Mouse (Mus musculus): ENCODE measurements around the gene Dnajc3. TPM values are rescaled to one million over a fixed set of nuclear protein-coding genes. Genes with fewer than 3 reads are reported as not detected.

The Dnajc3 gene
- polyA plus RNA-seq (2012; rRNA removed): 6.5 and 9.8 TPM in 2 replicates

- H3K27ac ChIP-seq (ENCODE audit: insufficient read depth, low read depth, low read length): peak within 1 kb of the TSS; percentile 99
- H3K4me1 ChIP-seq (ENCODE audit: control insufficient read depth, insufficient read depth, insufficient read length, low read length): peaks cover 11% of the 10 kb centered on the region
- no peaks in the 10 kb centered on the region for H3K27me3 ChIP-seq (ENCODE audit: control insufficient read depth, insufficient read depth, low read length)
- TF ChIP-seq CTCF (IDR thresholded peaks at IDR 0.05; ENCODE audit: extremely low read depth, insufficient read length, insufficient replicate concordance, low read depth, low read length) (no peak), POLR2A (IDR thresholded peaks at IDR 0.05; ENCODE audit: low read depth, low read length) (peak; percentile 91)
- H3K36me3 ChIP-seq (ENCODE audit: control insufficient read depth, insufficient read depth, low read length): no peaks in the 10 kb centered on the region
- under 1% methylated on average over 124 of the region's 124 CpGs for WGBS
- H3K4me3 ChIP-seq (ENCODE audit: low read depth, low read length): peak within 1 kb of the TSS; percentile 100
These were observed at the start of gene Dnajc3 for GRCm38 (mm10) chr14:118937533-118938492. TSS of gene Dnajc3 (plus strand) at chr14:118937976.

GRCm38 (mm10) chr14:118890101-118890500 is 47.7 kb upstream of the Dnajc3 start:
- Histone ChIP-seq H3K4me3 (ENCODE audit: low read depth, low read length) (no peak overlapping the region), H3K36me3 (ENCODE audit: control insufficient read depth, insufficient read depth, low read length) (no peaks in the 10 kb centered on the region), H3K4me1 (ENCODE audit: control insufficient read depth, insufficient read depth, insufficient read length, low read length) (no peaks in the 10 kb centered on the region), H3K27me3 (ENCODE audit: control insufficient read depth, insufficient read depth, low read length) (no peaks in the 10 kb centered on the region), H3K27ac (ENCODE audit: insufficient read depth, low read depth, low read length) (no peak overlapping the region)
- 83% methylated on average over 4 of the region's 4 CpGs for WGBS
- TF ChIP-seq POLR2A (IDR thresholded peaks at IDR 0.05; ENCODE audit: low read depth, low read length) (no peak), CTCF (IDR thresholded peaks at IDR 0.05; ENCODE audit: extremely low read depth, insufficient read length, insufficient replicate concordance, low read depth, low read length) (no peak)

GRCm38 (mm10) chr14:118895228-118895627 is 42.5 kb upstream of the Dnajc3 start:
- 93% methylated on average over 7 of the region's 7 CpGs for WGBS
- TF ChIP-seq CTCF (IDR thresholded peaks at IDR 0.05; ENCODE audit: extremely low read depth, insufficient read length, insufficient replicate concordance, low read depth, low read length) (no peak), POLR2A (IDR thresholded peaks at IDR 0.05; ENCODE audit: low read depth, low read length) (no peak)
- no peak overlapping the region for H3K27ac ChIP-seq (ENCODE audit: insufficient read depth, low read depth, low read length)

GRCm38 (mm10) chr14:118895655-118896054 is 42.1 kb upstream of the Dnajc3 start:
- no peak overlapping the region for H3K27ac ChIP-seq (ENCODE audit: insufficient read depth, low read depth, low read length)

More at GRCm38 (mm10) chr14:118895228-118895627, 42.5 kb upstream of the Dnajc3 start:
- no peaks in the 10 kb centered on the region for H3K36me3 ChIP-seq (ENCODE audit: control insufficient read depth, insufficient read depth, low read length)
- H3K4me1 ChIP-seq (ENCODE audit: control insufficient read depth, insufficient read depth, insufficient read length, low read length): no peaks in the 10 kb centered on the region
- no peaks in the 10 kb centered on the region for H3K27me3 ChIP-seq (ENCODE audit: control insufficient read depth, insufficient read depth, low read length)
- H3K4me3 ChIP-seq (ENCODE audit: low read depth, low read length): no peak overlapping the region

GRCm38 (mm10) chr14:118899940-118900339 is 37.8 kb upstream of the Dnajc3 start:
- 80% methylated on average over 11 of the region's 11 CpGs for WGBS
- H3K4me1 ChIP-seq (ENCODE audit: control insufficient read depth, insufficient read depth, insufficient read length, low read length): no peaks in the 10 kb centered on the region
- H3K27ac ChIP-seq (ENCODE audit: insufficient read depth, low read depth, low read length): no peak overlapping the region
- no peak overlapping the region for H3K4me3 ChIP-seq (ENCODE audit: low read depth, low read length)
- no peaks in the 10 kb centered on the region for H3K36me3 ChIP-seq (ENCODE audit: control insufficient read depth, insufficient read depth, low read length)
- H3K27me3 ChIP-seq (ENCODE audit: control insufficient read depth, insufficient read depth, low read length): no peaks in the 10 kb centered on the region
- TF ChIP-seq CTCF (IDR thresholded peaks at IDR 0.05; ENCODE audit: extremely low read depth, insufficient read length, insufficient replicate concordance, low read depth, low read length): no peak

More at GRCm38 (mm10) chr14:118895655-118896054, 42.1 kb upstream of the Dnajc3 start:
- no peak overlapping the region for H3K4me3 ChIP-seq (ENCODE audit: low read depth, low read length)
- H3K36me3 ChIP-seq (ENCODE audit: control insufficient read depth, insufficient read depth, low read length): no peaks in the 10 kb centered on the region
- TF ChIP-seq CTCF (IDR thresholded peaks at IDR 0.05; ENCODE audit: extremely low read depth, insufficient read length, insufficient replicate concordance, low read depth, low read length) (no peak), POLR2A (IDR thresholded peaks at IDR 0.05; ENCODE audit: low read depth, low read length) (no peak)
- no peaks in the 10 kb centered on the region for H3K27me3 ChIP-seq (ENCODE audit: control insufficient read depth, insufficient read depth, low read length)
- WGBS: 85% methylated on average over 10 of the region's 10 CpGs
- H3K4me1 ChIP-seq (ENCODE audit: control insufficient read depth, insufficient read depth, insufficient read length, low read length): no peaks in the 10 kb centered on the region

- no peaks in the 10 kb centered on the region for H3K27me3 ChIP-seq (ENCODE audit: control insufficient read depth, insufficient read depth, low read length)
- no peaks in the 10 kb centered on the region for H3K36me3 ChIP-seq (ENCODE audit: control insufficient read depth, insufficient read depth, low read length)
- 100% methylated on average over 1 of the region's 1 CpGs for WGBS
- no peak overlapping the region for H3K27ac ChIP-seq (ENCODE audit: insufficient read depth, low read depth, low read length)
- TF ChIP-seq CTCF (IDR thresholded peaks at IDR 0.05; ENCODE audit: extremely low read depth, insufficient read length, insufficient replicate concordance, low read depth, low read length) (no peak), POLR2A (IDR thresholded peaks at IDR 0.05; ENCODE audit: low read depth, low read length) (no peak)
- no peaks in the 10 kb centered on the region for H3K4me1 ChIP-seq (ENCODE audit: control insufficient read depth, insufficient read depth, insufficient read length, low read length)
- no peak overlapping the region for H3K4me3 ChIP-seq (ENCODE audit: low read depth, low read length)
These were observed 36.9 kb upstream of the Dnajc3 start for GRCm38 (mm10) chr14:118900911-118901310.

GRCm38 (mm10) chr14:118903397-118903796 is 34.4 kb upstream of the Dnajc3 start:
- 83% methylated on average over 3 of the region's 3 CpGs for WGBS
- Histone ChIP-seq H3K27me3 (ENCODE audit: control insufficient read depth, insufficient read depth, low read length) (no peaks in the 10 kb centered on the region), H3K4me1 (ENCODE audit: control insufficient read depth, insufficient read depth, insufficient read length, low read length) (no peaks in the 10 kb centered on the region), H3K27ac (ENCODE audit: insufficient read depth, low read depth, low read length) (no peak overlapping the region), H3K36me3 (ENCODE audit: control insufficient read depth, insufficient read depth, low read length) (no peaks in the 10 kb centered on the region), H3K4me3 (ENCODE audit: low read depth, low read length) (no peak overlapping the region)
- TF ChIP-seq CTCF (IDR thresholded peaks at IDR 0.05; ENCODE audit: extremely low read depth, insufficient read length, insufficient replicate concordance, low read depth, low read length) (no peak), POLR2A (IDR thresholded peaks at IDR 0.05; ENCODE audit: low read depth, low read length) (no peak)

All from small intestine, adult 2 months (tissue).